Mouse (Mus musculus): Measurements from ENCODE around the gene Ptpn3. TPM values are rescaled to one million over a fixed set of nuclear protein-coding genes. Genes with fewer than 3 reads are reported as not detected.

Gene Ptpn3
- total RNA-seq (2023) = 1.9 TPM

GRCm38 (mm10) chr4:57301410-57302313 is at the start of gene Ptpn3:
TSS of gene Ptpn3 (minus strand) at chr4:57301837.

GRCm38 (mm10) chr4:57143026-57143937 is 158.4 kb downstream of the Ptpn3 start, which contains the start of gene Epb41l4b:
TSS of gene Epb41l4b (minus strand) at chr4:57143437.

Other genes with a start within 250 kb of the Ptpn3 start
- not detected for gene Epb41l4b, start 158.4 kb downstream of the Ptpn3 start, total RNA-seq (2023)
- not detected for gene Palm2, start 132.4 kb upstream of the Ptpn3 start, total RNA-seq (2023)